Mouse (Mus musculus) spleen, postnatal 4 days (tissue): Measurements from ENCODE around the gene Olfr1200.

Experiments used
- DNase-seq, 2 experiments: peaks; one replicate each; pipeline ENCODE4 v3.0.0; 2022; ENCODE audit warnings: low spot score in 2 of 2

The Olfr1200 gene

DNA sequence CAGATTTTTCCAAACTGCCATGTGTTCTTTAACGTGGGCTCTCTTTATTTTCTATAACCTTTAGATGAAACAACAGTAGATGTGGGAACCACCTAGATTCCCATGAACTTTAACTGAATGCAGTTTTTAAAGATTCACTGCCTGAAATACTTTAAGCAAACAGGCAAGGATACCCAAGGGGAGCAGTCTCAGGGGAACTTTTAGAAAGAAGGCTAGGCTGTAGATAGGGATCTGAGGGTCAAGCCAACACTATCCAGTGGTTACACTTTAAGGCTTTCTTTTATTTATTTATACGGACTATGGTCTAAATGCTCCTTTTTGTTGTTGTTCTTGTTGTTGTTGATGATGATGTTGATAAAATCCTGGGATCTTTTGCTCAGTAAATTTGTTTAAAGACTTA is at the start of gene Olfr1200:
Olfr1200 (minus strand) TSS at position 101 of the 400 bp plus-strand sequence.
- no peak for DNase-seq

DNA sequence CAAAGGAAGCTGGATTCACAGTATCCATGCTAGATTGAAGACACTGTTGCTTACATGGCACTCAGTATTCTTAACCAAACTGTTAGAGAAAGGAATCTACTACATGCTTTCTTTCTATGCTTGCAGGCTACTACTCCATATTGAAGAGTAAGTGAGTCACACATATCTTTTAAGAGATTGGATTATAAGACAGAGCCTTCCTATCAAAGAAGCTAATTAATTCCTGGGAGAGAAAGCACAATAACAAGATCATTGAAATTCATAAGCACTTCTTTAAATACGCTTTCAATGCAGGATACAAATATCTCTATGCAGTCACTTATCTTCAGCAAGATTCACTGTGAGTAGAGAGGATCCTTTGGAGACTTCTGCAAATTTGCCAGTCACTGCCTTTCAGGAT is 43.9 kb upstream of the Olfr1200 start, which contains the start of gene Olfr1202:
Olfr1202 (plus strand) TSS at position 301 of the 400 bp plus-strand sequence.
- DNase-seq, result no peak

DNA sequence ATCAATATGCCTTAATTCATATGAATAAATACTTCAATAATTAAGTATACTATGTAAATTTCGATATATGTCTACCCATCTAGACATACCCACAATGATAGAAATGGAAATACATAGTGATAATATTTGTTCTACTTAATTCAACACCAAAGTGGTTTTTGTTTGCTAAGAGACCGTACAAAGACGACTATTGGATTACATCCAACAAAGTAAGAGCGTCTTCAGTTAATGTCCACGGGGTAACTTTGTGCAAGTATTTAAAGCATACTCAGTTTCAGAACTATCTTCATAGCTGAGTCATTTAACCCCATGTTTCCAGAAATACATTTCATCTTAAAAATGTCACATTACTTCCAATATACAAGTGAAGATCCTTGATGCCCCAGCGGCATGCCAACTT is 22.4 kb upstream of the Olfr1200 start, which contains the start of gene Olfr1201:
Olfr1201 (plus strand) TSS at position 301 of the 400 bp plus-strand sequence.
- no peak for DNase-seq

DNA sequence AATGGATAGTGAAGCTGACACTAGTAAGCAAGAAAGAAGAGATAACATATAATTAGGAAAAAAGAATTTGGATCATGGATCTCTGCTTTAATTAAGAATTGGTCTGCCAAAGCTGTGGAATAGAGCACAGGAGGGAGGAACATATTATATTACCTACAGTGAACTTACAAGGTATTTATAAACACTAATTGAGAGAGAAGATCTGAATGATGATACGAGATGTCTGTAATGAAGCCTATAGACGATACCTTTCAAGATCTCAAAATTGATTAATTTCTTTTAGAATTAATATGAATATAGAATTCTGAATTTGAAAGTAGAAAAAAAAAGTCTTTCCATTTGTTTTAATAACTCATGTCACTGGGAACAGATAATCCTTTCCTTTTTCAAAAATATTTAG is 9.9 kb downstream of the Olfr1200 start, which contains the start of gene Olfr1199:
Olfr1199 (minus strand) TSS at position 101 of the 400 bp plus-strand sequence.
- no peak for DNase-seq

DNA sequence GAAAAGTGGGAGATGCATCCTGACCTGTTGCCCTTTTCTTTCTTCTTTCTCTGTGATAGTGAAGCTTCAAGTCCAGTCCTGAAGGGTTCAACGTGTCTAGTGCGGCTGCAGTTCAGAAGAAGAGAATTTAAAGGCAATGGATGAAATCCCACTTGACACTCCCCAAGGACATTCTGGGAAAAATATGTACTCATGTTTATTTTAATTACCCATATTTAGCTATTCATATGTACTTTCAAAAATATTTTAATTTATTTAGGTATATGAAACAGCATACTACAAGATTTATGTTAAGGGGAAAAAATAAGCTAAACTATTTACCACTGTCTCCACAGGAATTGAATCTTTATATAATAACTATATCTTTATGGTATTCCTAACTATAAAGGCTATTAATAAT is 19.0 kb downstream of the Olfr1200 start, which contains the start of gene Olfr1198:
Olfr1198 (minus strand) TSS at position 101 of the 400 bp plus-strand sequence.
- DNase-seq, result no peak

DNA sequence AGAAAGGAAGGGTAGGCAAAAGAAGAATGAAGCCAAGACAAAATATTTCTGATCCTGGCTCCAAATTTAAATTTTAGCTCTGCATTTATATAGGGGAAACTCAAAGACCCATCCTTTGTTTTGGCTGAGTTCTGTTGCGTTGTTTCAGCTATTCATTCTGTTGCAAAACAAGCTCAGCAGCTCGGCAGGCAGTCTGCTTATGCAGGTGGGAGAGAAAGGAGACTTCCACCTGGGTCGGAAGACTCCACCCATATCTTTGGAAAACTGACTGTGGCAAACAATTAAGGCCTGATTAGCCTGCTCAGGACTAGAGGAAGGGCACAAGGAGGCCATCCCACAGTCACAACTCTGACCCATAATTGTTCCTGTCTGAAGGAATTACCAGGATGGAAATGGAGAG is 26.9 kb downstream of the Olfr1200 start:
- DNase-seq, result no peak

DNA sequence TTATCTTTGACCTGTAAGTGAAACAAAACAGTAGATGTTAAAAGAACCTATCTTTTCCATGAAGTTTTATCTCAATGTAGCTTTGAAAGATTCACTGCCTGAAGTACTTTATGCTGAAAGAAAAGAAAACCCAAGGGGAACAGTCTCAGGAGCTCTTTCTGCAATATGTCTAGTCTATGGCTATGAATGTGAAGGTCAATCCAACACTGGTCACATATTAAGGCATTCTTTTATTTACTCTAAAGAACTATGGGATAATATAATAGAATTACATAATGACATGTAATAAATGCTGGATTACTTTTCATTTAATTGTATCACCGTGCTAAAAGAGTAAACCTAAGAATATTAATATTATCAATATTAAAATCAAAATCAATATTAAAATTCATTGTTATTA is 38.0 kb downstream of the Olfr1200 start, which contains the start of gene Olfr1197:
Olfr1197 (minus strand) TSS at position 101 of the 400 bp plus-strand sequence.
- DNase-seq, result no peak
